Mouse (Mus musculus) bone marrow, adult 2 months (tissue): ENCODE data around the gene Ldhd.

Experiments used
- CTCF ChIP-seq: fragments of 200-500 bp; IDR thresholded peaks from 2 replicates; pipeline ENCODE4 v1.5.1; 2011; ENCODE audit warnings: low read length, control low read depth; ENCODE audit not compliant: control insufficient read depth, insufficient read depth
- POLR2A ChIP-seq: fragments of 200-500 bp; IDR thresholded peaks from 2 replicates; pipeline ENCODE4 v1.6.1; 2011; ENCODE audit warnings: low read depth, mild to moderate bottlenecking, control low read depth, low read length, borderline replicate concordance; ENCODE audit not compliant: control insufficient read depth

DNA sequence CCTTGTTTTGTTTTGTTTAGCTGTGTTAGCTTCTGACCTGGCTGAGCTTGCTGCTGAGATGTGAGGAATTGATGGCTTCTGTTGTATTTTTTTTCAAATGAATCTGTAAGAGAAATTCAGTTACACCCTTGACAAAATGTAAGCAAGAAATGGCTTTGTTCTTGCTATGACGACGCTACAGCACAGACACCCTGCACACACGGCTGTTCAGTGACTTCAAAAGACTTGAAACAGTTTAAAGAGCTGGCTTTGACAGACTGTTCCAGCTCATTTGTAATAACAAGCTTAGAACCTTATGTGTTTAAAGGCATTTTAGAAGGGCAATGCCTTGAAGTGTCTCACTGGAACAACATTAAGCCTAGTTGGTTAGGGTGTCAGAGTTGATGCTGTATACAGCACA is 47.8 kb downstream of the Ldhd start:
- no peak for TF ChIP-seq POLR2A
- no peak for TF ChIP-seq CTCF
